Mouse (Mus musculus): ENCODE measurements around the gene Lrch1. TPM values are rescaled to one million over a fixed set of nuclear protein-coding genes. Genes with fewer than 3 reads are reported as not detected.

Gene Lrch1
- polyA plus RNA-seq, 1 experiment: 9.9 TPM

DNA sequence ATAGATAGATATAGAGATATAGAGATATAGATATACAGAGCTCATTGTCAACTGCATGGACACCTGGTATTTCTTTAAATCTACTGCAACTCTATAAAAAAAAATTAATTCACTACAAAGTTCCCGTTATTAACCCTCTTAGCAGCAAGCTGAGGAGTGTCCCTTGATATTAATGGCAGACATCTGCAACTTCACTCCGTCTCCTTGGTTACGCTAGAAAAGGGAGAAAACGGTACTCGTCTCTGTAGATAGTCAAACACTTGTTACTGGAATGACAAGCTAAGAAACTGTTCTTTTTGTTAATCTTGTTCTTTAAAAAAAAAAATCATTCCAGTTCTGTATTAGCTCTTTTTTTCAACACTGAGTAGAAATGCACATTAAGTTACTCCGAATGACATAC lies 54.0 kb downstream of the Lrch1 start:
- Histone ChIP-seq H3K4me3 (no peak overlapping the region), H3ac (ENCODE audit: control insufficient read depth, insufficient read length) (no peak overlapping the region), H3K4me2 (ENCODE audit: low read depth) (no peak overlapping the region), H3K36me3 (ENCODE audit: control insufficient read depth, insufficient read depth) (no peaks in the 10 kb centered on the region), H3K27me3 (ENCODE audit: control insufficient read depth, insufficient read depth, insufficient read length) (no peaks in the 10 kb centered on the region), H3K79me2 (ENCODE audit: control insufficient read depth, insufficient read depth) (peaks cover 33% of the 10 kb centered on the region)
- TF ChIP-seq MYOD1 (IDR thresholded peaks at IDR 0.05; ENCODE audit: control insufficient read depth in 1 of 3, insufficient read length in 2 of 3, low read depth in 2 of 3) (no peak), MYOG (IDR thresholded peaks at IDR 0.05; ENCODE audit: control insufficient read depth in 1 of 3, insufficient read depth in 1 of 3, insufficient read length in 2 of 3, low read depth in 2 of 3) (no peak), TCF3 (IDR thresholded peaks at IDR 0.05; ENCODE audit: insufficient read length, low read depth) (no peak), E2F4 (IDR thresholded peaks at IDR 0.05; ENCODE audit: insufficient read depth) (no peak), POLR2A (IDR thresholded peaks at IDR 0.05; ENCODE audit: insufficient read length, low read depth) (no peak), MAX (IDR thresholded peaks at IDR 0.05; ENCODE audit: low read depth) (no peak), TCF12 (IDR thresholded peaks at IDR 0.05; ENCODE audit: insufficient read depth, poor library complexity, severe bottlenecking) (no peak), CEBPB (IDR thresholded peaks at IDR 0.05; ENCODE audit: insufficient read depth, poor library complexity, severe bottlenecking) (no peak), USF1 (IDR thresholded peaks at IDR 0.05; ENCODE audit: low read depth) (no peak), POLR2AphosphoS2 (IDR thresholded peaks at IDR 0.05; ENCODE audit: insufficient read length, low read depth) (no peak), REST (IDR thresholded peaks at IDR 0.05; ENCODE audit: insufficient read depth, insufficient read length) (no peak), SRF (IDR thresholded peaks at IDR 0.05; ENCODE audit: control insufficient read depth, insufficient read length, low read depth) (no peak)

DNA sequence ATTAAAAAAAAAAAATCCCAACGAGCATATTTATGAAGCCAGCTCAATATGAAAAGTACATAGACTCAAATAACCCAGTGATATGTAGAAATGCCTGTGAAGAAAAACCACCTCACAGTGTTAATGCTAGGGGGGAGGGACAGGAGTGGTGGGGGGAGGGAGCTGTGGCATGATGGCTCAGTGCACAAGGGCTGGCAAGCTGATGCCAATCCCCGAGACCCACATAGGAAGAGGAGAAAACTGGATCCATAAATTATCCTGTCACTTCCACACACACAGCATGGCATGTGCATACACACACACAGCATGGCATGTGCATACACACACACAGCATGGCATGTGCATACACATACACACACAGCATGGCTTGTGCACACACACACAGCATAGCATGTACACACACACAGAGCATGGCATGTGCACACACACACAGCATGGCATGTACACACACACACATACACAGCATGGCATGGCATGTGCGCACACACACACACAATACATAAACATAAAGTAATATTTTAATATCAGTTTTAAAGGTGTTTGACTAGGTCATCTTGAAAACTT lies 54.5 kb downstream of the Lrch1 start:
- TF ChIP-seq MAX (IDR thresholded peaks at IDR 0.05; ENCODE audit: low read depth): no peak
- peak; percentile 38 for TF ChIP-seq POLR2A (IDR thresholded peaks at IDR 0.05; ENCODE audit: insufficient read length, low read depth)
- Histone ChIP-seq H3K79me2 (ENCODE audit: control insufficient read depth, insufficient read depth) (peaks cover 34% of the 10 kb centered on the region), H3K4me3 (no peak overlapping the region), H3ac (ENCODE audit: control insufficient read depth, insufficient read length) (no peak overlapping the region), H3K27me3 (ENCODE audit: control insufficient read depth, insufficient read depth, insufficient read length) (no peaks in the 10 kb centered on the region), H3K4me2 (ENCODE audit: low read depth) (no peak overlapping the region), H3K36me3 (ENCODE audit: control insufficient read depth, insufficient read depth) (no peaks in the 10 kb centered on the region)

DNA sequence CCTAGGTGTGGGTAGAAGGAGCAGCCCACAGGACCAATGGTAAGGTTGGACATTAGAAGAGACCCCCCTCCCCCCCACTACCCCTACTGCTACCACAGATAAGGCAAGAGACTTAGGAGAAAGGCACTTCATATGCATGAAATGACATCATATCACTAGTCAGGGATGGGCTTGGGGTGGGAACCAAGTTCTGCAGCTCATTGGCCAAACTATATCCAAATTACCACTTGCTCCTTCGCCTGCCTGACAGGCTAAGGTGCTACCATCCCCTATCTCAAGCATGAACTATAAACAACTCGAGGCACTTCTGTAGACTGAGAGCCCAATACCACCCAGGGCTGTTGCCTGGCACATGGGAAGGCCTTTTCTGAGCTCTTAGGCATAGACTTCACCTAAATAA lies 58.4 kb downstream of the Lrch1 start:
- H3K4me3 ChIP-seq: no peak overlapping the region
- H3K36me3 ChIP-seq (ENCODE audit: control insufficient read depth, insufficient read depth): no peaks in the 10 kb centered on the region
- TF ChIP-seq MAX (IDR thresholded peaks at IDR 0.05; ENCODE audit: low read depth) (no peak), USF1 (IDR thresholded peaks at IDR 0.05; ENCODE audit: low read depth) (no peak), MYOG (IDR thresholded peaks at IDR 0.05; ENCODE audit: control insufficient read depth in 1 of 3, insufficient read depth in 1 of 3, insufficient read length in 2 of 3, low read depth in 2 of 3) (no peak), POLR2AphosphoS2 (IDR thresholded peaks at IDR 0.05; ENCODE audit: insufficient read length, low read depth) (no peak), POLR2A (IDR thresholded peaks at IDR 0.05; ENCODE audit: insufficient read length, low read depth) (no peak), SRF (IDR thresholded peaks at IDR 0.05; ENCODE audit: control insufficient read depth, insufficient read length, low read depth) (no peak), TCF12 (IDR thresholded peaks at IDR 0.05; ENCODE audit: insufficient read depth, poor library complexity, severe bottlenecking) (no peak)
- H3K79me2 ChIP-seq (ENCODE audit: control insufficient read depth, insufficient read depth): peaks cover 67% of the 10 kb centered on the region
- H3K4me2 ChIP-seq (ENCODE audit: low read depth): no peak overlapping the region
- H3ac ChIP-seq (ENCODE audit: control insufficient read depth, insufficient read length): no peak overlapping the region
- no peaks in the 10 kb centered on the region for H3K27me3 ChIP-seq (ENCODE audit: control insufficient read depth, insufficient read depth, insufficient read length)

GRCm38 (mm10) chr14:74888103-74888502 lies 59.6 kb downstream of the Lrch1 start:
- no peaks in the 10 kb centered on the region for H3K27me3 ChIP-seq (ENCODE audit: control insufficient read depth, insufficient read depth, insufficient read length)
- H3K79me2 ChIP-seq (ENCODE audit: control insufficient read depth, insufficient read depth): peaks cover 63% of the 10 kb centered on the region
- no peak overlapping the region for H3ac ChIP-seq (ENCODE audit: control insufficient read depth, insufficient read length)
- TF ChIP-seq MYOD1 (IDR thresholded peaks at IDR 0.05; ENCODE audit: control insufficient read depth in 1 of 3, insufficient read length in 2 of 3, low read depth in 2 of 3): no peak
- no peaks in the 10 kb centered on the region for H3K36me3 ChIP-seq (ENCODE audit: control insufficient read depth, insufficient read depth)
- H3K4me2 ChIP-seq (ENCODE audit: low read depth): no peak overlapping the region
- H3K4me3 ChIP-seq: no peak overlapping the region

GRCm38 (mm10) chr14:74886453-74886852 lies 61.2 kb downstream of the Lrch1 start:
- Histone ChIP-seq H3ac (ENCODE audit: control insufficient read depth, insufficient read length) (no peak overlapping the region), H3K4me2 (ENCODE audit: low read depth) (no peak overlapping the region), H3K4me3 (no peak overlapping the region), H3K79me2 (ENCODE audit: control insufficient read depth, insufficient read depth) (peaks cover 60% of the 10 kb centered on the region), H3K27me3 (ENCODE audit: control insufficient read depth, insufficient read depth, insufficient read length) (no peaks in the 10 kb centered on the region), H3K36me3 (ENCODE audit: control insufficient read depth, insufficient read depth) (no peaks in the 10 kb centered on the region)
- TF ChIP-seq SRF (IDR thresholded peaks at IDR 0.05; ENCODE audit: control insufficient read depth, insufficient read length, low read depth) (no peak), TCF12 (IDR thresholded peaks at IDR 0.05; ENCODE audit: insufficient read depth, poor library complexity, severe bottlenecking) (no peak), E2F4 (IDR thresholded peaks at IDR 0.05; ENCODE audit: insufficient read depth) (no peak), MYOD1 (IDR thresholded peaks at IDR 0.05; ENCODE audit: control insufficient read depth in 1 of 3, insufficient read length in 2 of 3, low read depth in 2 of 3) (no peak), MYOG (IDR thresholded peaks at IDR 0.05; ENCODE audit: control insufficient read depth in 1 of 3, insufficient read depth in 1 of 3, insufficient read length in 2 of 3, low read depth in 2 of 3) (no peak), MAX (IDR thresholded peaks at IDR 0.05; ENCODE audit: low read depth) (no peak), USF1 (IDR thresholded peaks at IDR 0.05; ENCODE audit: low read depth) (no peak), POLR2AphosphoS2 (IDR thresholded peaks at IDR 0.05; ENCODE audit: insufficient read length, low read depth) (no peak), TCF3 (IDR thresholded peaks at IDR 0.05; ENCODE audit: insufficient read length, low read depth) (no peak), CEBPB (IDR thresholded peaks at IDR 0.05; ENCODE audit: insufficient read depth, poor library complexity, severe bottlenecking) (no peak), REST (IDR thresholded peaks at IDR 0.05; ENCODE audit: insufficient read depth, insufficient read length) (no peak), POLR2A (IDR thresholded peaks at IDR 0.05; ENCODE audit: insufficient read length, low read depth) (no peak)
